Mouse (Mus musculus) heart, adult 11 months (tissue): ENCODE measurements around the gene Irak2.
"Not testable (repeated sequence)": the region's sequence is repeated elsewhere in the genome, so short reads cannot be mapped to it uniquely, and the experiment has no call there.

Experiments used
- DNase-seq: peaks from one replicate; pipeline ENCODE4 v3.0.0; 2022

Irak2 gene

GRCm38 (mm10) chr6:113712718-113713117 is 74.5 kb downstream of the Irak2 start:
- no peak for DNase-seq

GRCm38 (mm10) chr6:113713389-113713788 is 75.1 kb downstream of the Irak2 start:
- DNase-seq = not testable (repeated sequence)

- no peak for DNase-seq
Measured at GRCm38 (mm10) chr6:113714276-113714675, 76.0 kb downstream of the Irak2 start.

- DNase-seq = no peak
Measured at GRCm38 (mm10) chr6:113714797-113715196, 76.5 kb downstream of the Irak2 start.

- no peak for DNase-seq
Measured at GRCm38 (mm10) chr6:113717541-113717940, 79.3 kb downstream of the Irak2 start.

GRCm38 (mm10) chr6:113719878-113720277 is 81.6 kb downstream of the Irak2 start, which contains the start of gene Ghrl:
TSS of gene Ghrl (minus strand) at chr6:113719880.
- DNase-seq = peak; percentile 77

GRCm38 (mm10) chr6:113721061-113721460 is 82.8 kb downstream of the Irak2 start:
- DNase-seq = no peak

- peak; percentile 79 for DNase-seq
Measured at GRCm38 (mm10) chr6:113728181-113728580, 89.9 kb downstream of the Irak2 start.

GRCm38 (mm10) chr6:113731296-113731695 is 93.0 kb downstream of the Irak2 start:
- DNase-seq = no peak

GRCm38 (mm10) chr6:113737318-113738046 is 99.2 kb downstream of the Irak2 start:
- DNase-seq = no peak

GRCm38 (mm10) chr6:113740236-113741217 is 102.3 kb downstream of the Irak2 start, which contains the start of gene Sec13:
TSS of gene Sec13 (minus strand) at chr6:113740743.
- peak; percentile 98 for DNase-seq

GRCm38 (mm10) chr6:113741425-113741824 is 103.2 kb downstream of the Irak2 start:
- peak; percentile 94 for DNase-seq

- no peak for DNase-seq
Measured at GRCm38 (mm10) chr6:113742321-113742720, 104.1 kb downstream of the Irak2 start.

- no peak for DNase-seq
Measured at GRCm38 (mm10) chr6:113743111-113743510, 104.8 kb downstream of the Irak2 start.
